1 mouse cellular context compared by ENCODE assay signal in the genomic region with DNA sequence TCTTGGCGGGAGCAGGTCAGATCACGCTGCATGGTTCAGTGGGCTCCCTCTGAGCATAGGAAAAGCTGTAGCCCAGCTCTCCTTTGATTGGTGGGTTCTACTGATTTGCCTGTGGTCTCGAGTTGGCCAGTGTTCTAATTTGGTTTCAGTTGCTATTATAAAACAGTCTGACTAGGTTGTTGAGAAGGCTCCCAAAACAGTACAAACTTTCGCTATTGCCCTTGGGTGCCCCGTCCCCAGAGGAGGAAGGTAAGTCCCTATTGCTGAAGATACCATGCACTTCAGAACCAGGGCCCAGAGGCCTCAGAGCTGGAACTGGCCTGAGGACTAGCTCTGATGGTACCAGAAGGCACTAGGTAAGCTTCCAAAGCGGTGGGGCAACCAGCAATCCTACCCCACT.
TF ChIP-seq lines count a peak whose summit lies in the region.

No protein-coding gene starts in this region.

TF ChIP-seq in CH12.LX, 34 proteins besides CTCF, POLR2A, EP300 and RAD21 (continued from another document):
- TF ChIP-seq MYC (IDR thresholded peaks at IDR 0.05; ENCODE audit: low read depth, low read length) (no peak), MEF2A (IDR thresholded peaks at IDR 0.05; ENCODE audit: borderline replicate concordance, low read depth, low read length) (peak; percentile 88; the same call in 1 of the 2 replicates)
